Mouse (Mus musculus) adrenal gland, postnatal 10 days (tissue): ENCODE measurements at regions not wholly inside any gene's neighbourhood (a gene's known extent, or its start where the extent isn't known, plus 50 kb on each side); places are given as distances from the start of the nearest gene placed in this dataset.

Experiments
- DNase-seq: peaks from one replicate; pipeline ENCODE4 v3.0.0; 2021; ENCODE audit warnings: mixed read lengths

DNA sequence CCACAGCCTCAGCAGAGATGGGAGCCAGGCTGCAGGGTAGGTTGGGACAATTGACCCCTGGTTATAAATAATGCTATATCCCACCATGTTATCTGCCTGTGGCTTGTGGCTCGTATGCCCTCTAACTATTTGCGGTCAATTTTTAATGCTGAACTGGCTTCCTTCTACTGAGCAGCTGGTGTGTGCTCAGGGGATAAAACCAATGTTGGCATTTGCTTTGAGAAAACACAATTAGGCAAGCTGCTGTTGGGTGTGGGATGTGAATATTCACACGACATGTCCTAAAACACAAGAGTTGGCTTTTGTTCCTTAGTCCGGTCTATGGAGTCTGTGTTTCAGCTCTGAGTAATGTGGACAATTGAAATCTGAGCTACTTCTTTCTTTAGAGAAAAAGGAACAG, 123.6 kb upstream of the Npvf start:
- DNase-seq: no peak

DNA sequence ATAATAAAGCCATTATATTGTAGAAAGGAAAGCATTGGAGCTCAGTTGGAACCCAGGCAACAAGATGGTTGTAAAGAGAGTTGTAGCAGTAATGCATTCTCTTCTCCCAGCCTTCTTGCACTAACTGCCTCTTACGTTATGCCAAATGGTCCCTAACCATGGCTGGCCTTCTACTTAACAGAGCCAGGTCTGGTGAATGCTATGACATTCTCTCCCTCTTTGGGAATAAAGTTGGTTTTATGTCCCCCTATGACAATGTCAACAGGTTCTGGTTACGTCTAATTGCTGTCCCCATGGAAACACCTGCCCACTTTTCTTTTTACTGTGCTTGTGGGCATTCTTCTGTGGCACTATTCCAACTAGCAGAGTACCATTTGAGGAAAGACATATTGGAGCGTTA, 126.4 kb upstream of the Npvf start:
- no peak for DNase-seq

DNA sequence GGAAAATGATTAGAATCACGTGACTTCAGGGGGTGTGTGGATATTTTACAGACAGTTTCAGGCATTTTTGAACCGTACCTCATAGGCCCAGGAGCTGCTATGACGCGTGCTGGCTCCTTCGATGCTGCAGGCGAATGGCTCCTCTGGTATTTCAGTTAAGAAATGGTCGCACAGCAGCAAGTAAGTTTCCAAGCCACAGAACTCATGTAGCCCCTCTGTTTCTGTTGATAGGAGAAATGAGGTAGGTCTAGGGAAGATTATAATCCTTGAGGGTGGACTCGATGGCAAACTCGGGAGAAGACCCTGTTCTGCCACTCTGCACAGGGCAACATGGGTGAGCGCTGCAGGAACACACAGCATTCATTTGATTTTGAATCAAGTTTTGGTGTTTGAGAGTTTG, 127.0 kb upstream of the Npvf start:
- DNase-seq: no peak

DNA sequence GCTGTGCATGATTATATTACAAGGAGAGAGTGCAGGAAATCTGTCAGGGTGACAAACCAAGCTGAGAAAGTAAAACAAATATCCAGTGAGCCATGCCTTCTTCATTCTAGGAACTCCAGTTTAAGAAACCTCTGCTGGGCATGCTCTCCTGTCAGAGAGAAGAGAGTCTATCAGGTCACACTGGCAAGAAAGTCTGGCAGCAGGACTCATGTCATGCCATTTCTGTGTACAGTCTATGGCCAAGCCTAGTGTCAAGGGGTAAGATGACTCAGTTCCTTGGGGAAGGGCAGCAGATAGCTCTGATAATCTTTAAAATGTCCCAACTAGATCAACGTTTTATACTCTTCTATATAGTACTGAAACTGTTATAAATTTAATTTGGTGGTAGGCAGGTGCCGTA, 128.0 kb upstream of the Npvf start:
- no peak for DNase-seq

DNA sequence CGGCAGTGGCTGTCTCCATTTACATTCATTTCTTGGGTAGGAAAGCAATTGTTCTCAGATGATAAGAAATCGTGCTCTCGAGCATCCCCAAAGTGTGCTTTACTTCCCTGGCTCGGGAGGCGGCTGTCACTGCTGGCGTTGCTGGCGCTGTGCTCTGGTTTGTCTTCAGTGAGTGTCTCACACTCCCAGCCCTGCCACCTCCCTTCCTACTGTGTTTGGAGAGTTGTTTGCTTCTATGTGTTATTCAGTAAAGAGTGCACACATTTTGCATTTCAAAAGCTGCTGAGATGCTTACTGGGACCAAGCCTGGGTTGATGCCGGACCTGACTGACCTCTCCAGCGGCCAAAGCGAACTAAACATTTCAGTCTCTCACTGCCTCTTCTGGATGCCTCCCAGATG, 129.3 kb upstream of the Npvf start:
- no peak for DNase-seq

DNA sequence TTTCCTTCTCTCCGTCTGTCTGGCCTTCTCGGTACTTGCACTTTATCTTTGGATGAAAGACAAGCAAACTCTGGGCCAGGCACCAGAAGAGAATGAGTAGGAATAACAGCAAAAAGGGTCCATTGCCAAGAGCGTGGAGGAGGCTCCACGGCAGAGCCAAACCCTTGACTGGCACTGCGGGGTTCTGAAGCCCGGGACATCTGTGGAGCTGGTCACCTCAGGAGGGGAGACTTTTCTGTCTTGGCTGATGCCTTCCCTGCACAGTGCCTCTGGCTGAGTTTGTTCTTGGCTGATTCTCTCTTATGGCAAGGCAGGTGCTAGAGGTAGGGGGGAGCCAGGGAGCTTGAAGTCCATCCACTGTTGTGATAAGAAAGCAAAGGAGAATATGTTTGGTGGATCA, 130.1 kb upstream of the Npvf start:
- DNase-seq: no peak

DNA sequence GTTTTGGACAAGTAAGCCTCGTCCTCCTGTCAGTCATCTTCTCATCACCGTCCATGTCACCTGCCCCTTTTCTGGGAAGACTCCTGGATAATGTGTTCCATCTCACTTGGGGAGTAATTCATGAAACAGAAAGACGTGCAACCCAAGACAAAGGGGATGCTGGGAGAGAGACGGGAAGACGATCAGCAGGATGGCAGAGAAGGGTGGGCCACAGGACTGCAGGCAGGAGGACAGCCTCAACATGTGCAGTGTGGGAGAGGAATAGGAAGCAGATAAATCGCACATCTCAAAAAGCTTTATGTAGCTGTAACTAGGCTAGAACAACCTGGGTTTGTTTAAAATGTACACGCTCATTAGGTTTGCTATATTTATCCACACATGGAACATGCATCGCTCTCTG, 133.4 kb upstream of the Npvf start:
- DNase-seq: no peak

DNA sequence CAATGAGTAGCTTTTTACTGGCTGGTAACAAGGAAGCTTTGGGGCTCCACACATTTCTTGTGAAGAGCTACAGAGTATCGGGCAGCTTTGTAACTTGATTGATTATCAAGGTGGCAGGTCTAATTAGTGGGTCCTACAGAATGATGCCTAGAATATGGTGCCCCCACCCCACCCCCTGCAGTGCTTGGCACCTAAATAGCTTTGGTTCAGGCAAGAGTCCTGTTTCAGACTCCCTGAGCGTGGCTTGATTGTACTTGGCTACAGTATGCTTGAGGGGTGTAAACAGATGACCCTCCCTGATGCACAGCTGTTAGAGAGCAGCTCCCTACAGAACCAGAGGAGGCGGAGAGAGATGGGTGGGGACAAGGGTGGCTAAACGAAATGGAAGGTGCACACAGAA, 145.7 kb upstream of the Npvf start:
- DNase-seq: no peak

DNA sequence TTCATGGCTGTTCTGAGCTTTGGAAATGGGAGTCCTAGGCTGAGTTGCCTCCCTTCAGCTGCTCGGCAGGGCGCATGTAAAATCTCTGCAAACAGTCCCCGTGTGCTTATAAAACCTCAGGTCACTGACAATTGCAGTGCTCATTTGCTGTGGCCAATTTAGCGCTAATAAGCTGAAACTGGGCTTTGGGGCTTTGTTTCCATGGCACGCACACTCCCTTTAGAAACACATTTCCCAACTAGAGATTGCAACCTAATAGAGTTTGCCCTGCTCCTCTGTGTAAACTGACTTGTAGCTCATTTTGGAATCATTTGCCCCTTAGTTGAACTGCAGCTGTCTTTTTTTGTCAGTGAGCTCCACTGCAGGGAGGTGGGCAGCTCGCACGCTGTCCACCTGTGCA, 148.7 kb upstream of the Npvf start:
- DNase-seq: no peak

DNA sequence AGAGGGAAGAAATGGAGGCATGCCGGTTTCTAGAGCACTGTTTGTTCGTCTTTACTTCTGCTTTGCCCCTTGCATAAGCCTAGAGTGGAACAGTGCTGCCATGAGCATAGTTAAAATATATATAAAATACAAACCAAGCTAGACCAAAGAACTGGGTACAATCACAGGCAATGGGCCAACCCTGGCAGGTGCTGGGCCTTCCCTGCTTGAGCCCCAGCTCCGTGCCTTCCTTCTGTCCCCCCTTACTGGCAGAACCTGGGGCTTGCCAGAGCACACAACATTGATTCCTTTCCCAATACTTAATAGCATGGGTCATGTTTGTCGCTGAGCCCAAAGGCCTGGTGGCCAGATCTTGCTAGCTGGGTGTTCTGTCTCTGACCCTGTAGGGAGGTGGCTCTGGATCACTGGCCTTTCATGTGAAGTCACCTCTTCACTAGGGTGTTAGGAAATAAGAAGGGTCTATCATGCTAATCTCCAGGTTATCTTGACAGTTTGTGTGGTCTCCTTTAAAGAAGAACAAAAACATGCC, 150.3 kb upstream of the Npvf start:
- no peak for DNase-seq

DNA sequence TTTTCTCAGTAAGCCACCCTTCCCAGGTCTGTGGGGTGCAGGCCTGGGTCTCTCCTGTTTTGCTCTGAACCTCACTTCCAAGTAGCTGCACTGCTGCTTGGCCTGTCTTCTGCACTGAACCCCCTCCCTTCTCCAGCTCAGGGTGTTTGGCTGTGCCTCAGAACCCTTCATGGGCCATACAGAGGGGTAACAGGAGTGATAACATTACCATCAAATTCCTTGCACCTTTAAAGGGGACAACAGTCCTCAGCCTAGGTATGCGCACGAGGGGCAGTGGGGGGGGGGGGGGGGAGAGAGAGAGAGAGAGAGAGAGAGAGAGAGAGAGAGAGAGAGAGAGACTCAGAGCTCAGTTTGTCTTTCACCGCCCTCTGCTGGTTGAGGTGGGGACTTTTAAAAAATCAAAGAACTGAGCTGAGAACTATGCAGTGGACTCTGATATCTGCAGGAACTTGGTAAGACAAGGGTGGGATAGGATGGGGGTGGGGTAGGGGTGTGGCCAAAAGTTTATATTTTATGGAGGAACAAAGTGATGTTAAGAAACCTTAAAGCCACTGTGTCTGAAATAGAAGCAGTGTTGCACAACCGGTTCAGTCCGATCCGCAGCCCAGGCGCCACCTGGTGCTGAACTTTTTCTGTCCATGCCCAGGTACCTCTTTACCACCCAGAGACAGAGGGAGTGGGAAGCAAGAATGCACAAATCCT, 152.3 kb upstream of the Npvf start:
- peak; percentile 55 for DNase-seq

DNA sequence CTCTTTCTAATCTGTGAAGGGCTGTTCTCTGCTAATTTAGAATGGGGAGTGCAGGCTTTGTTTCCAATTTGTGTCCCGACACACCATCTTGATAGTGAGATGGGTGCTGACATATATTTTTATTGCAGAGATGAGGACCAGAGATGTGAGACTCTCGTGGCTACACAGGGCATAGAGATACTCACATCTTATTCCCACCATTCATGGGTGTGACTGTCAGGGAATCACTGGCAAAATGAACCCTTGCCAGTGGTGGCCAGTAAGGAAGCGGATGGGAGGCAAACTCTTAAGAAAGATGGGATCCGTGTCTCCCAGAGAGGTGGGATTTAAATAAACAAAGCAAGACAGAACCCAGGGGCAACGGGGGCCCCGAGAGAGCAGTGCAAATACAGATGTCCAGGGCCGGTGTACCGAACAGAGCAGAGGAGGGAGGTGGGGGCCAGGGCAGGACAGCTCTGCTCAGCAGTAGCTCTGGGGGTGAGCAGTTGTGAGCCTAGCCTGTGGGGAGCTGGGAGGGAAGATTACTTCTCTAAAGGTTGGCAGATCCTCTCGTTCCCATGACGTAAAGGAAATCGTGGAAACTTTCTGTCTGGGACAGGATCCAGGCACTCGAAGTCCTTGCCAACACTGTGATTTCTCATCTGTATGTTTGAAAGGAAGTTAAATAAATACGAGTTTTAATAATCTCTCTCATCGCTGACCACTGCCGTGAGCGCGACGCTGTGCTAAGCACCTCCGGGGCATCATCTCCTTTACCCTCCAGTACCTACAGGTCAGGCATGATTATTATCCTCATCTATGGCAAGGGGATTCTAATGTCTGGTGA, 153.2 kb upstream of the Npvf start:
- peak; percentile 59 for DNase-seq

DNA sequence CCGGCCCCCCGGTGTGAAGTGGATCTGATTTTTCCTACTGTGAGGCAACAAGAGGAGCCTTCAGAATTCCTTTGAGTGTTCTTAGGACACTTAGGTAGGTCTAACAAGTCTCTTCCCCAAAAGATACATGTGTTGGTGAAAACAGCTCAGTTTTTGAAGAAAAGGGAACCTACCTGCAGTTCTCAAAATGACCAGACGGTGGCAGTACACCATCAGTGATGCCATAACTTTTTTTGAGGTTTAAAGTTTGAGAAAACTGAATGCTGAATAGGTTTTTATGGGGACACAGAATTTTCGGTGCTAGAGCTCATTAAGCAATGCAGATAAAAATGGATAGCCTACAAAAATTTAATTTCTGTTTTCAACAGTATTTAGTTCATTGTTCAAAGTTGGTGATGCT, 153.9 kb upstream of the Npvf start:
- peak; percentile 85 for DNase-seq

DNA sequence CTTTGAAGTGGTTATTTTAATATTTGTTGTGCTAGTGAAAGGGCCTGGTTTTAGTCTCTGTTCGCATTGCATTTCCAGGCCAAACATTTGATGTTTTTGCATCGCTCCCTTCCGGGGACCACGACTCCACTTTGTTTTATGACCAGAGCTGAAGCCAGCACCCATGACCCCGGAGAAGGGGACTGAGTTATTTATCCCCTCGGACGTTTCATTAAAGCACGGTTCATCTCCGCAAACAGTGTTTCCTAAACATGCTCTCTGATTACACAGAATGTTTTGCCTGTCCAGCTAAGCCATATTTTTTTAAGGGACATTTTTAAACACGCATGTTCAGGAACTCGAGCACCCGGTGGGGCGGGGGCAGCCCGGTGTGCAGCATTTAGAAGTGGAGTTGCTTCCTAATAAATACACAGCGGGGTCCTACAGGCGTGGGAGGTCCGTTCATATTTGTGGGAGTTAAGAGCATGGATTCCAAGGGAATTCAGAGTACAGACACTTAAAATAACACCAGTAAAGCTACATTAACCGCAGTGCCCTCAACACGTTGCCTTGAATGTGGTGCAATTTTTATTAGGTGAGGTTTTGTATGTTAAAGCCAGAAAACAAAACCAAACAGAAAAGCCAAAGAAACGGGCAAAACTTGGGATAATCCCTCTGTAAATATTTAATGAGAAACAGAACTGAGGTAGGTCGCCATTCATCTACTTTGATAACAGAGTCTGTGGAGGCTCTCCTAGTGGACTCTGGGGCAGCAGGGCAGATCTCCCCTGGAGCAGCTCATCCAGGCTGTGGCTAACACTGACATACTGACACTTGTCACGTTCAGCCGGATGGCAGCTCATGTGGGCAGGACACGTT, 154.8 kb upstream of the Npvf start:
- no peak for DNase-seq

DNA sequence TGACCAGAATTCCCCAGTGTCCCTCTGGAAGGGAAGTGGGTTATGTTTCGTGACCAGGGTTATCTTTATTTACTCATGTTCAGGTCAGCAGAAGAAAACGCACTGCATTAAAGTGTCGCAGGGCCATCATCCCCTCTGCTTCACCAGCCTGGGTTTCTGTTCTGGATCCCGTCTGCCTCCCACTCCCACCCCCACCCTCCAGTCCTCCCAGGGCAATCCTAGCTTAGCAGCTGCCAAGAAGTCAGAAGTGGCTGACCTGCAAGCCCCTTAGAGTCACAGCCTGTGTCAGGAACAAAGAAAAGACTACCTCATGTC, 155.4 kb upstream of the Npvf start:
- DNase-seq: no peak

DNA sequence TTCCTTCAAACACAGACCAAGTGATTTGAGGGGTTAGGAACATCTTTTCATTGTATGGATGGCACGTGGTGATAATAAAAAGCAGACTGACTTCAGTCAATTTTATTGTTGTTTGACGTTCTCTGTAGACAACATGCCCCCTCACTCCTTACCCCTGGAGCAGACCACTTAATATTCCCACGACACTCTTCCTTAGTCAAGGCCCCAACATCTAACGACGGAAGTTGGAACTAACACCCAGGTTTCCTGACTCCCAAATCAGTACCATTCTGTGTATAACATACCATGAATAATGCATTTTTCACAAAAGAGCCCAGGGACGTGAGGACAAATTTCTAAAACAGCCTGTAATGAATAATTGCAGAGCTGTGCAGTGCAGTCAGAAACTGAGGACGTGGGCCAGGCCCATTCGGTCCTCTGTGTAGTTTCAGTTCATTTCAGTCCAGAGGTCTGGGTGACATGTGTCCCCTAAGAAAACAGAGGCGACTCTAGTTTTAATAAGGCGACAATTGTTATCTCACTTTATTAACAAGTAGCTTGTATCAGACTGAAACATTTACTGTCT, 160.8 kb upstream of the Npvf start:
- DNase-seq: no peak

DNA sequence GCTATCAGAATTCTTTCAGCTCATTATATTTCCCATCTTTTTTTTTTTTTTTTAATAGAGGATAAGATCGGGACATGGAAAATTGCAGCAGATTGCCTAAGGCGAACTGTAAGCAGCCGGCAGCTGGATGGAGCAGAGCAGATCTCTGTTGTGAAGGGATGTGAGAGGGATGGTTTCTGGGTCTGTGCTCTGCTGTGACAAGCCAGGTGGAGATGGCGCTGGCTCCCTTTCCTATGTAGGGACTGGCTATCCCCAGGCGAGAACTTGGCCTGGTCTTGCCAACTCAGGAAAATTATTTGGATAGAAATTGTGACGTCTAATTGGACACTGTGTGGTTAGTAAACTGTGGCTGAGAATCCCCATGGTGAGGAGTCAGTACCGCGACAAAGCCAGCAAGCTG, 161.3 kb upstream of the Npvf start:
- DNase-seq: no peak

DNA sequence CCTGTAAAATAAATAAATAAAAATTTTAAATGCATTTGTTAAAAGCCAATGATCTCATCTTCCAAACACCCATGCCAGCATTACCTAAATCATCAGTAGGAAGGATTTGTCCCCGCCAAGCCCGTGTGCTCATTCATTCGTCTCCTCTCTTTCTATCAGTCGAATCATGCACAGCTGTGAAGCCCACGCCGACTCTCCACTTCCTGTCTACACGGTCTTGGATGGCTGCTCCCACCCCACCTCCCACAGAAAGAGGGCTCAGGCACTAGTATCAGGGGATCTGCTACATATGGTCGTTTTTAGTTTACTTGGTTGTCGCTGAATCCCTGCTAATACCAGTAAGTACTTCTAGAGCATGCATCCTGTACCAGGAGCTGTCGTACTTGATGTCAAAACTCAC, 163.2 kb upstream of the Npvf start:
- no peak for DNase-seq

DNA sequence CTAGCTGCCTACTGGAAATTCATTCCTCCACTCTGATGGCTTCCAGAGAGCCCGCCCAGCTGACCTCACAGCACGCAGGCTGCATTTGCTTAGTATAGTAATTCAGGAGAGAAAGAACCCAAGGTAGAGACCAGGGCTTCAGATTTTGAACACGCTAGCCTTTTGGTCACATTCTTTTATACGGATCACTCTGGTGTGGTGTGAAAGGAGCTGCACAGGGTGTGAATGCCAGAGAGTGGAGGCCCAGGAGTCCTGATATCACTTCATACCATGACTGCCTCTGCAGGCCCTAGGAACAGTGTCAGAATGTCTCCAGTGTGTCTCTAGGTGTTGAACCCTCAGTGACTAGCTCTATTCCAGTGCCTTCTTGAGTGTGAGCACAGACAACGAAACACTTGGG, 164.2 kb upstream of the Npvf start:
- DNase-seq: no peak

DNA sequence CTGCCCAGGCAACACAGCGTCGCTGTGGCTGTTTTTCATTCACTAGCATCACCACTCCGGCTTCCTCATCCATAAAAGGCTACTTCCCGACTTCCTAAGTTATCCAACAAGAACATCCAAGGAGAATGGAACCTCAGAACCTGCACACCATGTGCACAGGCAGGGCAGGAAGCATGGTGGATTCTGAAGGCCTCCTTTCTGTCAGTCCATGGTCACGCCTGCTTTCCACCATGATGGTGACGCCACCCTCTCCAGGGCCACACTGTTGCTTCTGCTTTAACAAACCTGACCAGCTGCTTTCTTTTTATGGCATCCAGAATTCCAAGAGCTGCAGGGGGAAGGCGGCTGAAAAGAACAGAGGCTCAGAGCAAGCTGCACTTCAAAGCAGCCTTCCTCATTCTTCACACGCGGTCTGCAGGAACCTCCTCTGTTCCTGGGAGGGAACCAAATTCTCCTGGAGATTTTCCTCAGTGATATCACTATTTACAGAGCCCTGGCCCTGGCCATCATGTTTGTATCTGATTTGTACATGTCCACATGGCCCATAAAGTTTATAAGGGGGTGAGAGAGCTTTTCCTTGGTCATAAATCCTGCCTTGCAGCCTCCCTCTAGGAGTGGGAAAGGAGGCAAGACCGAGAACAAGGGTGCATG, 164.8 kb upstream of the Npvf start:
- DNase-seq: no peak

DNA sequence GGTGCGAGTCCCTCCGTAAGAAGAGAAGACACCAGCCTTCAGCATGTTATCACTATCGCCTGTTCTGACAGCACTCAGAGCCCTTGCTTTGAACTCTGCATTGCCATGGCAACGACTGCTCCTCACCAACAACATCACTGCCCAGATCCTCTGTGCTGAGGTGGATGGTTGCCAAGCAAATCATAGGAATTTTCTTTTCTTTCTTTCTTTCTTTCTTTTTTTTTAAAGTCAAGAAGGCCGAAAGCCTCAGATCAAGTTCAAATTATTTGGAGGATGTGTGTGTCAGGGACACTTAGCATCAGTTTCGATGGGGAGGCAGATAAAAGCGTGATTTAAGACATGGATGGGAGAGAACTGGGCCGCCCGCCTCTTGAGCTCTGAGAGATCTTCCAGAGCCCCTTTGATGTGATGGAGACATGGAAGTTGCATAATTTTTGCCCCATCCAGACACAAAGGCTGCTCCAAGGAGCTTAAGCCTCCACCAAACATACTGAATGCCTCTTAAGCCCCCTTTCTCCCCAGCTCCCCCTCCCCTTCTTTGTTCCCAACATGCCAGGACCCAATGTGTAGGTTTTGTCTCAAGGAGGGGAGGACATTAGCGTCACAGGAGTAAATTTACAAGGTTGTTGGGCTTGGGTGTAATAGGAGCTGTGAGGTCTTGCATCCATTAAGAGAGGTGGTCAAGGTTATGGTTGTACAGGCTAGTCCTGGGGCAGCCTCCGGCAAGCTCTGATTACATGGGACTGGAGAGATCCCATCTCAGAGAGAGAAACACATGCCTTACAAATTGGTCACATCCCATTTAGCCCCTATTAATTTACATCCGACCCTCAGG, 167.4 kb upstream of the Npvf start:
- no peak for DNase-seq
